Comparison of ENCODE assay signal across 8 mouse cellular contexts in genomic region chr11:58010226-58010781, GRCm38 (mm10). TPM values are rescaled to one million over a fixed set of nuclear protein-coding genes. Genes with fewer than 3 reads are reported as not detected.
DNase-seq lines count a peak whose midpoint lies in the region; ATAC-seq and TF ChIP-seq lines count a peak whose summit lies in the region.

No protein-coding gene starts in this region.

- 3% methylated on average over 16 of the region's 16 CpGs for WGBS in cerebellum, adult 2 months
- 2% methylated on average over 16 of the region's 16 CpGs for WGBS in limb, embryonic 11.5 days
- 1% methylated on average over 16 of the region's 16 CpGs for WGBS in midbrain, embryonic 13.5 days

- no peak for TF ChIP-seq POLR2A in cerebellum, adult 2 months (IDR thresholded peaks at IDR 0.05; ENCODE audit: borderline replicate concordance, insufficient read depth, low read length)

- H3K4me2 ChIP-seq in limb, embryonic 11.5 days (ENCODE audit: low read depth, severe bottlenecking) = peak overlapping the region; percentile 80
- peak overlapping the region; percentile 95 for H3K4me2 ChIP-seq in midbrain, embryonic 13.5 days (replicated peaks)

- H3K27ac ChIP-seq in cerebellum, adult 2 months (ENCODE audit: insufficient read depth, low read length) = no peak overlapping the region; the same call in 1 of the 2 replicates
- H3K27ac ChIP-seq in limb, embryonic 11.5 days (replicated peaks; ENCODE audit: low read depth, low read length) = no peak overlapping the region
- no peak overlapping the region for H3K27ac ChIP-seq in midbrain, embryonic 13.5 days

- peak overlapping the region; percentile 92 for H3K4me3 ChIP-seq in cerebellum, adult 2 months (replicated peaks; ENCODE audit: insufficient read depth, low read depth, low read length)
- H3K4me3 ChIP-seq in limb, embryonic 11.5 days (ENCODE audit: low read depth, low read length) = peak overlapping the region; percentile 95
- peak overlapping the region; percentile 97 for H3K4me3 ChIP-seq in midbrain, embryonic 13.5 days (replicated peaks)

- H3K36me3 ChIP-seq in limb, embryonic 11.5 days (ENCODE audit: control insufficient read depth, insufficient read depth, low read length) = no peaks in the 10 kb centered on the region
- no peaks in the 10 kb centered on the region for H3K36me3 ChIP-seq in midbrain, embryonic 13.5 days

- H3K9me3 ChIP-seq in limb, embryonic 11.5 days (ENCODE audit: control insufficient read depth, low read length) = no peaks in the 10 kb centered on the region
- no peaks in the 10 kb centered on the region for H3K9me3 ChIP-seq in midbrain, embryonic 13.5 days

- TF ChIP-seq CTCF in cerebellum, adult 2 months (IDR thresholded peaks at IDR 0.05; ENCODE audit: borderline replicate concordance, insufficient read depth, low read depth, low read length) = no peak

- no peak for DNase-seq in cerebellum, adult 2 months
- no peak for DNase-seq in cerebellum, adult 11-12 months
- DNase-seq in adrenal gland, postnatal 25 days = peak; percentile 21
- peak; percentile 31 for DNase-seq in limb, embryonic 11.5 days (ENCODE audit: low spot score)
- DNase-seq in testis, postnatal 14 days (ENCODE audit: low spot score) = peak; percentile 39
- DNase-seq in urinary bladder, postnatal 14 days (ENCODE audit: low spot score) = no peak

- H3K9ac ChIP-seq in limb, embryonic 11.5 days (ENCODE audit: low read length) = peak overlapping the region; percentile 90; the same call in 1 of the 2 replicates
- H3K9ac ChIP-seq in midbrain, embryonic 13.5 days (replicated peaks) = peak overlapping the region; percentile 94

- H3K4me1 ChIP-seq in cerebellum, adult 2 months (ENCODE audit: control insufficient read depth, insufficient read depth, low read length) = peaks cover 6% of the 10 kb centered on the region; the same call in 1 of the 2 replicates
- peaks cover 17% of the 10 kb centered on the region; the same call in 1 of the 2 replicates for H3K4me1 ChIP-seq in limb, embryonic 11.5 days (ENCODE audit: control insufficient read depth, insufficient read depth, low read length)
- peaks cover 29% of the 10 kb centered on the region for H3K4me1 ChIP-seq in midbrain, embryonic 13.5 days (replicated peaks)

- H3K27me3 ChIP-seq in cerebellum, adult 2 months (ENCODE audit: control insufficient read depth, insufficient read depth, low read length) = no peaks in the 10 kb centered on the region
- H3K27me3 ChIP-seq in limb, embryonic 11.5 days (ENCODE audit: control insufficient read depth, insufficient read depth, low read length) = no peaks in the 10 kb centered on the region
- no peaks in the 10 kb centered on the region for H3K27me3 ChIP-seq in midbrain, embryonic 13.5 days

- peak; percentile 78 for ATAC-seq in granulocyte monocyte progenitor cell, adult 5-6 weeks (replicated peaks; ENCODE audit: poor library complexity, severe bottlenecking)
- no peak for ATAC-seq in limb, embryonic 11.5 days (ENCODE audit: insufficient number of reproducible peaks, low FRiP score, low TSS enrichment, low read depth)
- no peak for ATAC-seq in midbrain, embryonic 13.5 days

RNA-seq across cellular contexts. Expression of gene Larp1, which starts 1.4 kb away (rescaled TPM):
- polyA plus RNA-seq in cerebellum, adult 2 months (2012; rRNA removed) = 52.0 and 54.5 TPM in 2 replicates
- 103 and 106 TPM in 2 replicates for total RNA-seq in adrenal gland, postnatal 25 days (2021)
- 140 and 152 TPM in 2 replicates for total RNA-seq in granulocyte monocyte progenitor cell, adult 5-6 weeks (2014; fragmentation: Nextera tagmentation)
- 57.4 and 70.4 TPM in 2 replicates for total RNA-seq in granulocyte monocyte progenitor cell, adult 5-6 weeks (2017)
- 18.9 and 22.2 TPM in 2 replicates for polyA plus RNA-seq in limb, embryonic 11.5 days (2014; fragmentation: Nextera tagmentation; extraction: Ambion mirVana)
- 15.8 TPM in 2 replicates for polyA plus RNA-seq in midbrain, embryonic 13.5 days (2015; fragmentation: Nextera tagmentation; extraction: Ambion mirVana)

Comparison
In these comparisons a context has a peak if more than half of its experiments do, and no peak if none do; other contexts are left out.
1. DNase-seq: peak in adrenal gland, postnatal 25 days (single experiment), limb, embryonic 11.5 days (single experiment) and testis, postnatal 14 days (single experiment); none in cerebellum, adult 2 months (0 of 2), cerebellum, adult 11-12 months (single experiment) and urinary bladder, postnatal 14 days (single experiment).
2. Peak in every context shown above with its lines, with median percentiles within 50 percentile points of each other: H3K4me3 ChIP-seq.